12 mouse cellular contexts compared by ENCODE assay signal in genomic region chr6:15745891-15746290, GRCm38 (mm10). TPM values are rescaled to one million over a fixed set of nuclear protein-coding genes. Genes with fewer than 3 reads are reported as not detected.
DNase-seq lines count a peak whose midpoint lies in the region; ATAC-seq and TF ChIP-seq lines count a peak whose summit lies in the region.
"Had no signal": no experiment of that assay in that cellular context is flagged by ENCODE, and none has a peak within 500 bp of the region (broad histone marks: within the 10 kb centered on the region; RNA-seq: fewer than 3 reads in every experiment).

No protein-coding gene starts in this region.

- TF ChIP-seq EP300 in liver, embryonic 14.5 days (IDR thresholded peaks at IDR 0.05; ENCODE audit: low read depth) = no peak

- no peak overlapping the region for H3K27ac ChIP-seq in liver, embryonic 14.5 days
- H3K27ac ChIP-seq in brown adipose tissue, adult 24 weeks (replicated peaks; ENCODE audit: low read depth, low read length) = peak overlapping the region; percentile 4; the same call in 1 of the 2 replicates
- H3K27ac ChIP-seq: limb, embryonic 12.5 days had no signal

- no peak overlapping the region for H3K4me3 ChIP-seq in liver, embryonic 14.5 days (ENCODE audit: insufficient read depth in 1 of 2, low read depth in 2 of 2, low read length in 2 of 2)
- H3K4me3 ChIP-seq in brown adipose tissue, adult 24 weeks (ENCODE audit: insufficient read depth, low read depth, low read length) = no peak overlapping the region
- H3K4me3 ChIP-seq: limb, embryonic 12.5 days had no signal

- WGBS in liver, embryonic 14.5 days (ENCODE audit: insufficient replicate concordance) = 53% methylated on average over 5 of the region's 5 CpGs

- H3K36me3 ChIP-seq in liver, embryonic 14.5 days (replicated peaks; ENCODE audit: control insufficient read depth, insufficient read depth, low read depth) = no peaks in the 10 kb centered on the region

- TF ChIP-seq CTCF in liver, embryonic 14.5 days (IDR thresholded peaks at IDR 0.05; ENCODE audit: low read depth) = no peak

- no peak overlapping the region for H3K9ac ChIP-seq in liver, embryonic 14.5 days (replicated peaks)
- H3K9ac ChIP-seq: limb, embryonic 12.5 days had no signal

- H3K4me2 ChIP-seq in liver, embryonic 14.5 days (ENCODE audit: low read depth) = no peak overlapping the region
- H3K4me2 ChIP-seq: limb, embryonic 12.5 days had no signal

- 0 out of 4 replicates have a peak, but pooled peaks cover 0 to 3% of the 10 kb centered on the region in 2 experiments for H3K4me1 ChIP-seq in liver, embryonic 14.5 days (replicated peaks; ENCODE audit: control insufficient read depth in 2 of 2, insufficient read depth in 2 of 2, low read length in 1 of 2)
- peaks cover 16% of the 10 kb centered on the region; the same call in 1 of the 2 replicates for H3K4me1 ChIP-seq in brown adipose tissue, adult 24 weeks (ENCODE audit: control insufficient read depth, insufficient read depth, insufficient read length, low read length)
- H3K4me1 ChIP-seq: limb, embryonic 12.5 days had no signal

- no peaks in the 10 kb centered on the region for H3K27me3 ChIP-seq in liver, embryonic 14.5 days (ENCODE audit: control insufficient read depth, insufficient read depth, low read length)
- H3K27me3 ChIP-seq: limb, embryonic 12.5 days had no signal

- peak; percentile 30 for DNase-seq in gastrocnemius, postnatal 25 days
- DNase-seq in gastrocnemius, adult 8-10 months (ENCODE audit: low spot score in 2 of 2) = no peak
- no peak for DNase-seq in liver, embryonic 14.5 days (ENCODE audit: low read depth in 3 of 3, low spot score in 3 of 3)
- no peak for DNase-seq in liver
- peak; percentile 36 for DNase-seq in lung, postnatal 10 days
- DNase-seq in adrenal gland, postnatal 36 days = no peak
- DNase-seq in left cerebral cortex, adult 8-10 months (ENCODE audit: low spot score in 2 of 2) = no peak
- DNase-seq: cerebellum, adult 2 months; right cerebral cortex, postnatal 14 days had no signal

- 0 out of 2 replicates have a peak, but pooled peaks have one; percentile 26 for ATAC-seq in liver, embryonic 14.5 days (ENCODE audit: insufficient read depth)
- ATAC-seq: intestine, embryonic 16.5 days had no signal

- H3K9me3 ChIP-seq in liver, embryonic 14.5 days (ENCODE audit: control insufficient read depth, low read length) = no peaks in the 10 kb centered on the region
- H3K9me3 ChIP-seq: limb, embryonic 12.5 days had no signal

RNA-seq across cellular contexts. Expression of gene Mdfic, which starts 25.4 kb away (rescaled TPM):
- total RNA-seq in gastrocnemius, postnatal 25 days (2021) = 10 to 100 TPM in 1 of 2 experiments, 1 to 10 TPM in 1; 9.3 to 10.5 TPM
- total RNA-seq in gastrocnemius, adult 8-10 months (2022) = 10 to 100 TPM in 1 of 4 experiments, 1 to 10 TPM in 3; 6.6 to 10.3 (median 6.9) TPM
- 1.0 and 1.9 TPM in 2 replicates for polyA plus RNA-seq in liver, embryonic 14.5 days (2012; rRNA removed)
- polyA plus RNA-seq in liver, embryonic 14.5 days (2014; fragmentation: Nextera tagmentation; extraction: Ambion mirVana) = 0.83 and 0.98 TPM in 2 replicates
- 29.4 and 29.9 TPM in 2 replicates for polyA plus RNA-seq in brown adipose tissue, adult 24 weeks (2012; ENCODE audit: insufficient read depth, insufficient read length, missing spikeins)
- 10 to 100 TPM; 55.2 to 71.3 TPM for total RNA-seq in adrenal gland, postnatal 36 days (2021)
- total RNA-seq in left cerebral cortex, adult 8-10 months (2022) = 1 to 10 TPM; 3.6 to 6.1 (median 4.0) TPM

Comparison
In these comparisons a context has a peak if more than half of its experiments do, and no peak if none do; other contexts are left out.
1. DNase-seq: peak in gastrocnemius, postnatal 25 days (single experiment) and lung, postnatal 10 days (single experiment); none in gastrocnemius, adult 8-10 months (0 of 2), liver, embryonic 14.5 days (0 of 3), liver (single experiment), adrenal gland, postnatal 36 days (0 of 2) and left cerebral cortex, adult 8-10 months (0 of 2).
2. RNA of gene Mdfic, which starts 25.4 kb away (total RNA-seq): 55.2 to 71.3 TPM in adrenal gland, postnatal 36 days; 9.3 to 10.5 TPM in gastrocnemius, postnatal 25 days, 6.6 to 10.3 TPM in gastrocnemius, adult 8-10 months and 3.6 to 6.1 TPM in left cerebral cortex, adult 8-10 months; every median in the first group is over 4 times any median in the second.